Mouse (Mus musculus) bone marrow, adult 2 months (tissue): Measurements from ENCODE around the gene Rad21l. TPM values are rescaled to one million over a fixed set of nuclear protein-coding genes. Genes with fewer than 3 reads are reported as not detected.

Experiments
- H3K27ac ChIP-seq: fragments of 200-500 bp; 2 replicates; pipeline ENCODE4 v1.5.1; 2012; ENCODE audit warnings: low read depth, mild to moderate bottlenecking, control low read depth, inconsistent platforms, low read length; ENCODE audit not compliant: control insufficient read depth, poor library complexity, insufficient read depth
- H3K4me1 ChIP-seq: fragments of 200-500 bp; 2 replicates; pipeline ENCODE4 v1.6.1; 2011; ENCODE audit warnings: low read length; ENCODE audit not compliant: control insufficient read depth, insufficient read depth
- H3K4me3 ChIP-seq: fragments of 200-500 bp; replicated peaks from 2 replicates; pipeline ENCODE3; 2011; ENCODE audit warnings: mild to moderate bottlenecking, low read depth, low read length, control low read depth; ENCODE audit not compliant: control insufficient read depth
- CTCF ChIP-seq: fragments of 200-500 bp; IDR thresholded peaks from 2 replicates; pipeline ENCODE4 v1.5.1; 2011; ENCODE audit warnings: low read length, control low read depth; ENCODE audit not compliant: control insufficient read depth, insufficient read depth
- POLR2A ChIP-seq: fragments of 200-500 bp; IDR thresholded peaks from 2 replicates; pipeline ENCODE4 v1.6.1; 2011; ENCODE audit warnings: low read depth, mild to moderate bottlenecking, control low read depth, low read length, borderline replicate concordance; ENCODE audit not compliant: control insufficient read depth
- WGBS: fragments of 180-500 bp; shearing (Covaris S2); methylation state at CpG from one replicate; pipeline ENCODE4 v1.1.7; 2018; 5-methylcytosine and 5-hydroxymethylcytosine counted together
- polyA plus RNA-seq: library from polyadenylated mRNA; stranded (reverse); fragments of >200 nt; gene quantifications from 2 replicates; pipeline ENCODE4 v1.2.4, GENCODE M21; 2011; ENCODE audit warnings: low replicate concordance; ENCODE audit not compliant: missing spikeins, insufficient read depth, insufficient read length

Gene Rad21l
- polyA plus RNA-seq, result not detected in 2 replicates

GRCm38 (mm10) chr2:151668433-151668832 lies at the start of gene Rad21l:
Rad21l (minus strand) TSS chr2:151668533.
- no peak for TF ChIP-seq POLR2A
- TF ChIP-seq CTCF, result no peak
- Histone ChIP-seq H3K4me1 (no peaks in the 10 kb centered on the region), H3K4me3 (no peak within 1 kb of the TSS), H3K27ac (no peak within 1 kb of the TSS)
- 63% methylated on average over 3 of the region's 3 CpGs for WGBS

- TF ChIP-seq POLR2A (no peak), CTCF (no peak)
- Histone ChIP-seq H3K27ac (no peak overlapping the region), H3K4me3 (no peak overlapping the region), H3K4me1 (no peaks in the 10 kb centered on the region)
- WGBS, result 88% methylated on average over 2 of the region's 2 CpGs
Measured at GRCm38 (mm10) chr2:151716318-151717055, 48.2 kb upstream of the Rad21l start.

- Histone ChIP-seq H3K4me1 (no peaks in the 10 kb centered on the region), H3K27ac (no peak overlapping the region), H3K4me3 (no peak overlapping the region)
- TF ChIP-seq POLR2A, result no peak
- no peak for TF ChIP-seq CTCF
- WGBS, result 86% methylated on average over 4 of the region's 4 CpGs
Measured at GRCm38 (mm10) chr2:151715526-151715925, 47.2 kb upstream of the Rad21l start.

GRCm38 (mm10) chr2:151712647-151713046 lies 44.3 kb upstream of the Rad21l start:
- no peaks in the 10 kb centered on the region for H3K4me1 ChIP-seq
- 34% methylated on average over 3 of the region's 3 CpGs for WGBS
- no peak overlapping the region for H3K27ac ChIP-seq
- TF ChIP-seq POLR2A, result no peak
- TF ChIP-seq CTCF, result no peak
- no peak overlapping the region for H3K4me3 ChIP-seq

GRCm38 (mm10) chr2:151702851-151703190 lies 34.5 kb upstream of the Rad21l start:
- Histone ChIP-seq H3K4me3 (no peak overlapping the region), H3K27ac (no peak overlapping the region), H3K4me1 (no peaks in the 10 kb centered on the region; the same call in 1 of the 2 replicates)
- 7% methylated on average over 17 of the region's 17 CpGs for WGBS
- no peak for TF ChIP-seq CTCF

GRCm38 (mm10) chr2:151702146-151702850 lies 34.0 kb upstream of the Rad21l start:
- no peak overlapping the region for H3K4me3 ChIP-seq
- no peaks in the 10 kb centered on the region; the same call in 1 of the 2 replicates for H3K4me1 ChIP-seq
- no peak overlapping the region; the same call in 1 of the 2 replicates for H3K27ac ChIP-seq
- TF ChIP-seq POLR2A, result no peak
- TF ChIP-seq CTCF, result no peak
- WGBS, result 1% methylated on average over 96 of the region's 97 CpGs

GRCm38 (mm10) chr2:151701231-151702145 lies 33.2 kb upstream of the Rad21l start, which contains the start of gene Tmem74b:
Tmem74b (plus strand) TSS chr2:151702008.
- no peak for TF ChIP-seq CTCF
- TF ChIP-seq POLR2A, result no peak
- Histone ChIP-seq H3K4me3 (no peak within 1 kb of the TSS), H3K27ac (no peak within 1 kb of the TSS; the same call in 1 of the 2 replicates), H3K4me1 (no peaks in the 10 kb centered on the region; the same call in 1 of the 2 replicates)
- WGBS, result 11% methylated on average over 25 of the region's 25 CpGs
